Mouse (Mus musculus) liver, postnatal 0 days (tissue): Measurements from ENCODE around the gene Bmp8a.
"Not testable (repeated sequence)": the region's sequence is repeated elsewhere in the genome, so short reads cannot be mapped to it uniquely, and the experiment has no call there.

ENCODE experiments used
- CTCF ChIP-seq: sonication (generic); IDR thresholded peaks from 2 replicates; pipeline ENCODE4 v1.5.1; 2016; ENCODE audit warnings: antibody characterized with exemption, low read depth
- EP300 ChIP-seq: IDR thresholded peaks from 2 replicates; pipeline ENCODE4 v1.6.1; 2016; ENCODE audit warnings: antibody characterized with exemption, low read depth, mild to moderate bottlenecking

DNA sequence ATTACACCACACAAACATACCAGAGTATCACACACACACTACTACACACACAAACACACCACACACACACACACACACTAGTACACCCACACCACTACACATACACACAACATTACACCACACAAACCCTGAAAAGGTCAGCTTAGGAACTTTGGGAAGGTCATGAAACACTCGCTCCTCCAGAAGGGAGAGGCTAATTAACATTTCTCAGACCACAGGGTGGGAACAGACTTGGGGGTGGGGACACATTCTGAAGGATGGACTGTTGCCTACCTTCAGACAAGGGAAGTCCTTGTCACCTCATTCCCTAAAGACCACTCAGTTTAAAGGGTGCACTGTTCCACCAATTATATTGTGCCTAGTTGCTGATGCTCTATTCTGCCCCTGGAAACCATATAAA, 11.1 kb downstream of the Bmp8a start:
- TF ChIP-seq EP300, CTCF: not testable (repeated sequence)
